Mouse (Mus musculus) erythroid progenitor cell, adult 5-6 weeks (primary cell): ENCODE results near the gene Uox. TPM values are rescaled to one million over a fixed set of nuclear protein-coding genes. Genes with fewer than 3 reads are reported as not detected.

Experiments
- ATAC-seq: replicated peaks from 2 replicates; pipeline ENCODE4 v1.8.0; 2016; ENCODE audit warnings: moderate number of reproducible peaks, mild to moderate bottlenecking, moderate TSS enrichment, inconsistent platforms; ENCODE audit not compliant: poor library complexity, low FRiP score, severe bottlenecking
- total RNA-seq, 2 experiments: library from RNA; stranded (forward) in 1 of 2; stranded (reverse) in 1 of 2; fragments of 150-400 nt in 1 of 2; fragments of 186-747, 209-891 nt in 1 of 2; gene quantifications; 2 replicates each; pipeline versions ENCODE4 v1.2.3 to v1.2.4; 2015 to 2017; ENCODE audit warnings: low replicate concordance in 2 of 2

The Uox gene
- total RNA-seq, 2 experiments from 2014 or later: not detected

DNA sequence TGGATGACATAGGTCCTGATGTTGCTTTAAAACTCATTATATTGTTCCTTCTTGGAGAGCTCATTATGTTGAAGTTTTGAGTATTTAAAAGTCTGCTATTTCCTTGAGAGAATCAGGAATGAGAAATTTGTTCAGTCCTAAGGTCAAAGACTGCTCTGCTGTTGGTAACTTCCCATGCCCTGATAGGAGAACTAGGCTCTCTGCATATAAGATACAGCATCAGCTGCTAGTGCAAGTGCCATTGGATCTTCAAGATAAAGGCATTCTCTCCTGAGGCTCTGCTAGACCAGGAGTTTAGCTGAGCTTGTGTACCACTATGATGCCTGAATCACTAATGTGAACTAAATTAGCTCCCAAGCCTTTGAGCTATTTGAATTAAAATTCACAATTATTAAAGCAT is 47.7 kb downstream of the Uox start:
- ATAC-seq: no peak

DNA sequence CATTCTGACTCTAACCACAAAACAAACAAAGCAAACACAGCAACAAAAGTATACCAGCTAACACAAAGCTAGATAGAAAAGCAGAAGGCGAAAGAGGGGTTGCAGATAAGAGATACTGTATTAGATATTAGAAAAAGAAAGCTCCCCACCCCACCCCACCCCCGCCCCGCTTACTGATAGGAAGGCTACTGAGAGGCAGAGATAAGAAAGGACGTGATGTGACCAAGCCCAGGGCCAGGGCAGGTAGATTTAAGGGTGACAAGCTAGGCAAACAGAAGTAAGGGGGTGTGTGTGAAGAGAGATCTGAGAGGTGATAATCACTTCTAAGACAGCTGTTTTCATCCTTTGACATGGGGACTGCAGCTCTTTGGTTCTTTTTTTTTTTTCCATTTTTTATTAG is 48.1 kb downstream of the Uox start:
- ATAC-seq: no peak

DNA sequence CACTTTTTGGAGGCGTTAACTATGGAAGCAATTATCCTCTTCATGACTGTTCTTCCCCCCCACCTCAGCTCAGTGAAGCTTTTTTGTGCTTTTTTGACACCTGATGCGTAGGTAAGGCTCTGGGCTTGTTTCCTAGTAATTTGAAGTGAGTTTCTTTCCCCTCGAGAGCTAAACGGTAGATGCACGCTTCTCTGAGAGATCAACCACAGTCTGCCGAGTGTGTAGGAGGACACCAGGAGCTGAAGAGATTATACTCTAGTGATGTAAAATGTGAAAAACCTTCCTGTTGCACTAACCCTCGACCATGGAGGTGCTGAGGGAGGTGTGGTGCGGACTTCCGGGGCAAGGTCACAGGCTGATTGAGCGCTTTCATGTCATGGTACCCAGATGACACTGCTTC is 49.9 kb downstream of the Uox start:
- no peak for ATAC-seq

DNA sequence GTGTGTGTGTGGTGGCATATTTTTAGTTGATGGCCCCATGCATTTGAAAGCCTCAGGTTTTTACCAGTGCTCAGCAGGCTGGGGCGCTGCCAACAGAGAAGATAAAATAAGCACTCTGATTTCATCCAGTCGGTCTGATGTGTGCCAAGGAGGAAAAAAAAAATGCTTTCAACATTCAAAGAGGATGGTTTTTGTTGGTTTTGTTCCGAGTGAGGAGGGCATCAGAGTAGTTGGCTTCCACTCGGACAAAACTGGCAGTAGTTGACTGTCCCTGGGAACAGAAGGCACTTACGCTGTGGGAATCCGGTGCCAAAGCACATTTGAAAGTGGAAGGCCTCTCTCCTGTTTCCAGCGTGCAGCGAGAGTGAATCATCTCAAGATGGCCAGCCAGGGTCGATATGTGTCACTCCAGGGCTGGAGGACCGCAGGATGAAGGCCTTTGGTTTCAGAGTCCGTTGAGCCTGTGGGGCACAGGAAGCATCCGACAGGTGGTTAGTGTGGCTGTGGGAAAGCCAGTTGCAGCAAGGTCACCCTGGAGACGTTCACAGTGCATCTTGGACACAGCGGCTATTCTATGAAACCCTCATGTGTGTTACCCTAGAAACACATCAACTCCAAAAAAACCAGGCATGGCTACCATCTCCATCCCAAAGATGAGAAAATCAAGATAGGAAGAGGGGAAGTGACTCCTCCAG is 50.5 kb downstream of the Uox start:
- no peak for ATAC-seq

DNA sequence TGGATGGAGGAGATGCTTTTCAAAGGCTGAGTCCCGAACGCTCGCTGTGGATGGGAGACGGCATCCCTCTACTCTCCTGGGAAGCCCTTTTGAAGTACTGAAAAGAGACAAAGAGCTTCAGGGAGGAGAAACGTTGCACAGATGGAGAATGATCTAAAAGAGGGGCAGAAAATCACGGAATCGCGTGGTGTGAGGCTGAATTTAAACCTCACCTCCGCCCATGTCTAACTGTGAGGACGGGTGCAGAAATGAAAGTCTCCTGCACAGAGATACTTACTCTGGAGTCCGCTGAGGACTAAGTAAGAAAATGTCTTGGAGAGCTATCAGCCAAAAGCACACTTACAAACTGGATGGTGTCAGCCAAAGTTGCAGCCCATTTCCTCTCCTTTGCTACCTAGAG is 51.7 kb downstream of the Uox start:
- ATAC-seq: no peak

DNA sequence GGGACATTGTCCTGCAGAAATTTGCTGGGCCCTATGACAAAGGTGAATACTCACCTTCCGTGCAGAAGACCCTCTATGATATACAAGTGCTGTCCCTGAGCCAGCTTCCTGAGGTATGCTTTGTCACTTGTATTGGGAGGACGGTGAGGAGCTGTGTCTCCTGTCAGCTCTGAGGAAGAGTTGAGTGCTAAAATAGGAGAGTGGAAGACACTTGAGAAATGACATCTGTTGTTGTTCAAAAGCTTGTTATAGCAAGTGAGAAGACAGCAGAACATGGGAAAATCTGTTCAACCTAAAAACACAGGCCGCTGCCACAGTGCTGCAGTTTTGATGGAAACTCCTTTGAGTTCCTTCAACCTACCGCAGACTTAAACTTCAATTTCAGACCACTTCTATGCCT is 55.5 kb downstream of the Uox start:
- no peak for ATAC-seq

DNA sequence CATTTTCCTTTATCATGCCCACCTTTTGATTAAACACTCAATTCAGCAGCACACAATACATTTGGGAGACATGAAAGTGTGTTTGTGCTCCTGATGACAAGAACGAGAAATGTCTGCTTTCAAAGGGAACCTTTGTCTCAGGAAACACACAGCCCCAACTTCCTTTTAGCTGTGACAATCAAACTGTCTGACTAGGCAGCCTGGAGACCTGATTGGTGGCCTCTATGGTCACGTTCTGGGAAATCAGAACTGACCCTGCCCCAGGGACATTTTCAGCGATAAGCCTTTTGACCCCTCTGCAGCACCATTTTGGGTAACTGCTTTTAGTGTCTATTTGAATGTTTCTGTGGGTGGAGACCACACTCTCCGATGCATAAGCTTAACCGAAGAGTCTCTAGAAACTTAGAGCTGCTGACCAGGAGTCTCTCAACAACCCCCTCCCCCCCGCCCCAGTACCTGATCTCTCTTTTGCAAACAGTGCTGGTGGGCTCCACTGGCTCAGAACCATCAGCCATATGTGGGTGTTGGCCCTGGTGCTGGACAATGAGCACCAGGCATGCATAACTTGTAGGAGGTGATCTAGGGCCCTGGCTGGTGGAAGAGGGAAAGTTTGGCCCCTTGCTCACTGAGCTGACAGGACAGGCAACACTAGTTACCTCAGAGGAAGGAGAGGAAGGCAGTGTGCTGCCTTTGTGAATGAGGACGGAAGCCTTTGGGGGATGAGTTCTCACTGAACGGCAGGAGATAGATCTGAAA is 58.2 kb downstream of the Uox start:
- ATAC-seq: no peak

DNA sequence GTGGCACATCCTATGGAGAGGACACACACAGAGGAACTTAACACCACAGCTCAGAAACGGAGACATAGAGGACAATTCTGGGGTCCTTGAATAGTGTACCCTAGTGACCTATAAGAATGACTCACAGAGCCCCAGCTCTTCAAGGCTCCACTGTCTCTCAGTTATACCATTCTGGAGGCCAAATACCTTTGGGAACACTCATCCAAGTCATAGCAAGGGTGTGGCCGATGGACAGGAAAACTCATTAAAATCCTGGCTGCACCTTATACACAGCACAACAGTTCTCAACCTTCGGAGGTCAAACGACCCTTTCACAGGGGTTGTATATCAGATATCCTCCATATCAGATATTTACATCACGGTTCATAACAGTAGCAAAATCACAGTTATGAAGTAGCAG is 62.3 kb downstream of the Uox start:
- ATAC-seq: no peak

DNA sequence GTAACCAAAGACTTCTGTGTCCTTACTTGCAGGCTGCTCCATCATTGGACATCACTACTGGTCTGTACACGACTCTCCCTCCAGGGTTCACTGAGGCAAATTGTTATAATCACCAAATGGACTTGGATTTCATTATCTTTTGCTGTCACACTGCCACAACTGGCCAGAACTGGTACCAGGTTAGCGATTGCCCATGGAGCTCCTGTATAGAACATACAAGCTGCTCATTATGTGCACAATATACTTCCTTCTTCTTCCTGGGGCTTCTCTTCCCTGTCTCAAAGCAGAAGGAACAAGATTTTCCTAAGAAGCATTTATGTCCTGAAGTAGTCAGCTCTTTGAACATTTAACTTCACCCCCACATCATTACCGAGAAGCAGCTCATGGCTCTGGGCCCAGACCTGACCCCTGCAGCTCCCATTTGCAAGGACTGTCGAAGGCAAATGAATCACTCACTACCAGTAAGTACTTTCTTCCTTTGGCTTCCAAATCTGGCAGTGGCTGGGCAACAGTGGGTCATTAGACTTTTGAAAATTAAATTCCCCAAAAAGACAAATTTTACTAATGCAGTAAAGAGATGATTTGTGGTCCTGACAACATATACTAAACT is 71.7 kb downstream of the Uox start:
- ATAC-seq: no peak

DNA sequence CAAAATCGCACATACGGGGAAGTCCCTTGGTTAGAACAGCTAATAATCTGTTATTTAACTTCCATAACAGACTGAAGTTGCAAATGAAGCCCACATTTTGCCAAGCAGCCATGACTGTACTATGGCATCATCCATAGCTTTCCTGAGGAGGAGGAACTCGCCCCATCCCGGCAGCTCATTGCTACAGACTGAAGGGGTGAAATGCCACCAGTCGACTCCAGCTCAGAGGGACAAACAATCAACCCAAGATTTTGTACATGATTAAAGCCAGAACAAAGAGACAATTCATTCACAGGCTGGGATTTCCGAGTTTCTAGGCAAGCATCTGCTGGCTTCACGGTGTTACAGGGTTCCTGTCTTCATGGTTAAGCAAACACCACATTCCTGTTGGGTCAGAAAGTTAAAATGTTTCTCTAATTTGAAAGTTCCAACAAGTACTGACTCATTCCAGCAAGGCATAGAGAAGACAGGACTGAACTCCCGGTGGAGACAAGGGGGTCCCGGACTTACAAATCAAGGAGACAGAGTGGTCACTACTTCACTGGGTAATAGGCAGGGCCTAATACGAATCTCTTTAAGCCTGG is 79.2 kb downstream of the Uox start:
- ATAC-seq: no peak

DNA sequence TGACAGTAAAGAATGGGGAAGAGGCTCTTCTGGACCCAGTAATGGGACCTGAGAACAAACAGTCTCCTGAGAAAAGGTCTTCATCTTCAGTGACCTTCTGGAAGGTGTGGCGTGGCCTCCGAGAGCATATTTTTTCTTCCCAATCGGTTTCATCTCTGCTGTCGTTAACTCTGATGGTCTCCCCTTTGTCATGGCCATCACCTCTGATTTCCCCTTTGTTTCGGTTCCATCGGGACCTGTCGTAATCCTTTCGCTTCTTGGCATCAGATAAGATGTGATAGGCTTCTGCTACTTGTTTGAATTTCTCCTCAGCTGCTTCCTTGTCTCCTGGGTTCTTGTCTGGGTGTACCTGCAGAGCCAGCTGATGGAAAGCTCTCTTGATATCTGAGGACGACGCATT is 80.5 kb downstream of the Uox start:
- ATAC-seq: no peak

DNA sequence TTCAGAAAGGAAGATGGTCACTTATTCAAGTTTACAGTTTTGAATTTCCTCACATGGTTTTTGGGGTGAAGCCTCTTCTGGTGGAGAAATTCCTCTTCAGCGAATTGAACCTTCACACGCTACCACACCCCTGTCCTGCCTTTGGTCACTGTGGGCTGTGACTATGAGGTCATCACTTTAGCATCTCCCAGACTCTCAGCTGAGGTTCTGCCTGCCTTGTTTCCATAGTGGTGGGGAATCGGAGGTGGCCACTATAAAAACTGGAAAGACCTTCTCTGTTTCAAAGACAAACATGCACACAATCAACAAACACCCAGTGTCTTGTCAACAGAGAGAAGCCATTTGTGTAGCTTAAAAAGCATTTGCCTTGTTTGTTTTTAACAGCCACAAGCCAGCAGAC is 81.0 kb downstream of the Uox start, which contains the start of gene 4930503B20Rik:
4930503B20Rik (minus strand) TSS at position 101 of the 400 bp plus-strand sequence.
- no peak for ATAC-seq

DNA sequence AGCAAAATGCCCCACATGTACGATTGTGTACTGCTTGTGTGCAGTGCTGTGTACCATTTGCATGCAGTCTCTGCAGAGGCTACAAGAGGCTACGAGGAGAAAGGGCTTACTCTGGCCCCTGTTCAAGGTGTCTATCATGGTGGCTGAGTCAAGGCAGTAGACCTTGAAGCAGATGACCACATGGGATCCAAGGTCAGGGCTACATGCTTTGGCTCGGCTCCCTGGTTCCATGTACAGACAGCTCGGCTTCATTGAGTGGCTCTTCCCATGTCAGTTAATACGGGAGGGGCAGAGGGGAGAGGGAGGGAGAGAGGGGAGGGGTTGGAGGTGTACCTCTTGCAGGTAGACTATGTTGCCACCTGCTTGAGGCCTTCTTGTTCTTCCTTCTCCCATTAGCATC is 82.2 kb downstream of the Uox start:
- ATAC-seq: no peak

DNA sequence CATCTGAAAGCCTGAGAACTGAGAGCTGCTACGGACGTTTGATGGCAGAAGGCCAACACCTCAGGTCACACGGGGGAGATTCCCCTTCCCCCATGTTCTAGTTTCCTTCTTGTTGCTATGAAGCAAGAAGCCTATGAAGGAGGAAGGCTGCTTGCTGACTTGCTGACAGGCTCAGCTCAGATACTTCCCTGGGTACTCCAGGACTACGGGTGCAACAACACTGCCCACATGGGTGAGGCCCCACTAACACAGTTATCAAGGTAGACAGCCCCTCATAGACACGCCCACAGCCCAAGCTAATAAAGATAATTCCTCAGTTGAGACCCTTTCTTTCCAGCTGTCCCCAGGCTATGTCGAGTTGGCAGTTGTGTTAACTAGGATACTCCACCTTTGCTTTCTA is 83.5 kb downstream of the Uox start:
- ATAC-seq: peak; percentile 59

DNA sequence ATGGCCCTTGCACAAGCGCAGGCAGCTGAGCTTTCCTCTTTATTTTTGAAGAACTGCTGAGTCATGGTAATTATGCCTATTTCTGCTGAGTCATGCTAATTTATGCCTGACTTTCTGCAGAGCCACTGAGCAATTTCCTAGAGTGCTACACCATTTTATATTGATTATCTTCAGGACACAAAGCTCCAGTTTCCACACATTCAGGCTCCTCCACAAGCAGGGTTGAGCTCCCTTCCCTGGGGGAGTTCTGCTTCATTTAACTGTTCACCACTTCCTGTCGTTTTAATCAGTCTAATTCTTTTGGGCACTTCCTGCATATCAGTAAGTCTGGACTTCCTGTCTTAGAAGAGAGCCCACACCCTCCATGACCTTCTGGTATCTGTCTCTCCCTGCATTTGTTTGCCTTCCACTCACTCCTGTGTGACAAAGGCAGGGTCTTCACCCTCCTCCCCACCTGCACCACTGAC is 84.9 kb downstream of the Uox start:
- peak; percentile 85 for ATAC-seq

DNA sequence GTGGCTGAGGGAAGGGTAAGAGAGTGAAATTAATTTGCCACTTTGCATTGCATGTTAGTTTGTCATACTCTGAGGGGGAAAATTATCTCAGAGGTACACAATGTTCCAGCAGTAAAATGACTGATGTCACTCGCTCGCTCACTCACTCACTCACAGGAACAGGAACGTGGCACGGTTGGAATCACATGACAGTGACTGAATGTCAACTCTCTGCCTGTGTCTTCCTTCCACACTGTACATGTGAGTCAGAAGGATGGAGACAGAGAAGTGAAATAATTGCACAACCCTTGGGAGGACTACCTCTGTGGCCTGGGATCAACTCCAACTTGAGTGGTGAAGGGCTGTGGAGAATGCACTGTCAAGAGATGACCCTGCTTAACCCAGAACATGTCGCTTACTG is 87.2 kb downstream of the Uox start:
- no peak for ATAC-seq

DNA sequence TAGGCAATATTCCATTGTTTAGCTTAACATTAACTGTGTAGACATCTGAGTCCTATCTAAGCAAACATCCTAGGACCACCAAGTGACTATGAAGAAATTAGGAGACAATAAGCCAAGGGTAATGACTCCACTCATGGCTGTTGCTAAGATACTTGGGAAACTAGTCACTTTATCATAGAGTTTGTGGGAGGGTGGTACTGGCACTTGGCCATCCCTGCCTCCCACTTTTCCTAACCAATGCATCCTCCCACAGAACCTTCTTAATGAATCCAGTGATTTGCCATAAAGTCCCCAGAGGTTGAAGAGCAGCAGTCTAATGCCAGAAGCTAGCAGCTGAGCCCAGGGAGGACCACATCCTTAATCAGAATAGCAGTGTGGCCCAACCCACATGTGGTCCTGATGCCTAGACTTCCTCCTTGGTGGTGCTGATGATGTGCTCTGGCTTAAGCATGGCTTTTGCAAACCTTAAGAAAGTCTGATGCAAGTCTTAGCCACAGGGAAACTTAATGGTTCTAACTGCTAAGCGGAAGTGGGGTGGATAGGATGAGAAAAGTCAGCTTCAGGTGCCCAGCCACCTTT is 87.9 kb downstream of the Uox start:
- no peak for ATAC-seq

DNA sequence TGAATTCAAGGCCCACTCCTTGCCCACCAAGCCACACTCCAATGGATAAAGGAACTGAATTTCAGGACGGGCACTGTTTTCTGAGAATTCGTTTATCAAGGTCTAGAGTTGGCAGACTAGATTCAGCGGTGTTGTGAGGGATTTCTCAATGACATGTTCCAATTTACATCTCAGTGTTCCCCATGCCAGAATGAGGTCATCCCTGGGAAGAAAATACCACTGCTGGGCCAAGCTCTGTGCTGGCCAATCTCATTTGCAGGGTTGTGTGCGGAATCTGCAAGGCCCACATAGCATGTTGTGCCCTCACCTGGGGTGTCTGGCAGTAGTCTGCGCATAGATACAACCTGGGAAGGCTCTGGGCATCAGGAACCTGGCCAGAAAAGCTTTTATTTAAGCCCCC is 89.1 kb downstream of the Uox start:
- no peak for ATAC-seq

DNA sequence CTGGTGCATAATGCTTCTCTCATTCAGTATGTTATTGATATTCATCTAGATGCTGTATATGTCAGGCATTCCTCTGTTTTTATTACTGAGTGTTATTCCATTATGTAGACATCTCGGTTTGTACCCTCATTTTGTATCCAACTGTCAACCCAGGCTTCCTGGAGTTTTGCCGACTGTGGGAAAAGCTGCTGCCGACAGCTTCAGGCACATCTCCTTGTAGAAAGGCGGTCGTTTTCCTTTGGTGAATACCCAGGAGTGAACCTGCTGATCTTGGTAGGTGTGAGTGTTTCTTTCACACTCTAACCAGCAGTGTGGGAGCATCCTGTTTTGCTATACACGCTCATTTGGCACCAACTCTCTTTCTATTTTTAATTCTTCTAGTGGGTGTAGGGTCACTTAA is 90.8 kb downstream of the Uox start:
- no peak for ATAC-seq

DNA sequence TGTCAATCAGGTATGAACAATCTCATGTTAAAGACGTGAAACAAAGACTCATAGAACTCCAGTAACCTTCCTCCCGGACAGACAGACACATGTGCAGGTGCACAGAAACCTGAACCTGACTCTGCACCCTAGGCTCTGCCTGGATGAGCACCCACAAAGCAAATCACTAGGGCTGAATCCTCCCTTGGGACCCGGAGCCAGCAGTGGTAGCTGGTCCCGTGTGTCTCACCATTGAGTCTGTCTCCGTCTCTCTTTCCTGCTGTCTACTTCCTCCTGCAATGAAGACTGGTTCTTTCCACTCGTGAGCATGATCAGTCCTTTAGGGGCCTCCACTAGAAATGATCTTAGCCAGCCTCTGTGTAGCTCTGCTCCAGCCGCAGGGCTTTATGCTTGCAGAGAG is 91.7 kb downstream of the Uox start:
- no peak for ATAC-seq
